Mouse (Mus musculus): ENCODE measurements at regions not wholly inside any gene's neighbourhood (a gene's known extent, or its start where the extent isn't known, plus 50 kb on each side); places are given as distances from the start of the nearest gene placed in this dataset.

DNA sequence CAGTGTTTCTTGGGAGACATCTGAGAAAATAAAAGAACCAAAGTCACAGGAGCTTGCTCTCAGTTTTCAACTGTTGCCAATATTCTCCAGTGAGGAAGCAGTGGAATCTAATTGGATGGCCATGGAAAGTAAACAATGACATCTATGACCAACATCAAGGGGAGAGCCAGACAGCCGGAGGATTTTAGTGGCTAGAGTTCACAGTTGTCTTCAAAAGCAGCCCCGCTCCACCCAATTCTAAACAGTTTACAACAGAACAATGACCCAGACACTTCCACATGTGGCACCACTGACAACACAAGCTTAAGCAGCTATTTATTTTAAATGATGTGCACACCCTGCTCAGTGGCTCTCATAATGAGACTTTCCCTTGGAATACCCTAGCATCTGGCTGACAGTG is 317.5 kb upstream of the Isx start:
- peak in 1 of 2 experiments; percentile 3 for DNase-seq

DNA sequence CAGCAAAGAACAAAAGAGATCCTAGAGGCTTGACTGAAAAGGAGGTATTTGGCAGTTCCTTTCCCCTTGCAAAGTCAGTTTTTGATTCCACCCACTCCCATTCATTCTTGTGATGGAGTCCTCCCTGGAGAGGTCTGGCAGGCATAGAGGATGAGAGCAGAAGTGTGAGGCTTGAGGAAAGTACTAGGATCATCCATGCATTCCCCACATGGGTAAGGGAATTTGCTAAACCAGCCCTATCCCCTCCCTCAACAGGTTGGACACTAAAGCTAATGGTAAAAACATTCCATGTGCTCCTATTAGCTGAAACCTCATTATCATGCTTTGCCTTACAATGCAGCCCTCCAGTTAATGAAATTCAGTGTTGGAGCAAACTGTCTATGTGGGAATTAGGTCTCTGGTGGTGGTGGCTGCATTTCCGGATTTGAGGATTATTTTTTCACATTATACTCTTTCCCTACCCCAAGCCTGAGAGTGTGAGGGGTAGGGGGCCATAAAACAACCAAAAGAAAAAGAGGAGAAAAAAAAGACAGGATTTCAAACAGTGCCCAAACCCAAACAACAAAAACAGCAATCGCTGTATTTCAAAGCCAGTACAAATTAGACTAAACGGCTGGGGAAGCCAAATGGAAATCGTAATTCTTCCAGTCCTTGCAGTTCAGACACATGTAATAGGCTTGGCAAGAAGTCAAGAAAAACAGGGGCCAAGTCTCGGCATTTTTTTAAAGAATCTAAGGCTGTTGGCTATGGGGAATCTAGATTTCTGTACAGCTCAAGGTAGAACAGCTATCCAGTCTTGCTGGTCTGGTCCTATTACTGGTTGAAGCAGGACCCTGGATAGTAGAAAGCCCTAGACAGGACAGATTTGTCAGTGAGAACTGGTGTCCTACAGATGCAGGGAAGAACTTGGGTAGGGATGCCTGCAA is 315.2 kb upstream of the Isx start:
- peak in 1 of 2 experiments; percentile 16 for DNase-seq

GRCm38 (mm10) chr8:74561040-74561439 is 311.9 kb upstream of the Isx start:
- DNase-seq: peak; percentile 3 to 11

Data from kidney, postnatal 4 days (tissue).